Mouse (Mus musculus) embryo, embryonic 11 days (tissue): ENCODE measurements around the gene Csk.

ENCODE experiments used
- DNase-seq: peaks from one replicate; pipeline ENCODE4 v3.0.0-alpha.2; 2015

Csk gene

DNA sequence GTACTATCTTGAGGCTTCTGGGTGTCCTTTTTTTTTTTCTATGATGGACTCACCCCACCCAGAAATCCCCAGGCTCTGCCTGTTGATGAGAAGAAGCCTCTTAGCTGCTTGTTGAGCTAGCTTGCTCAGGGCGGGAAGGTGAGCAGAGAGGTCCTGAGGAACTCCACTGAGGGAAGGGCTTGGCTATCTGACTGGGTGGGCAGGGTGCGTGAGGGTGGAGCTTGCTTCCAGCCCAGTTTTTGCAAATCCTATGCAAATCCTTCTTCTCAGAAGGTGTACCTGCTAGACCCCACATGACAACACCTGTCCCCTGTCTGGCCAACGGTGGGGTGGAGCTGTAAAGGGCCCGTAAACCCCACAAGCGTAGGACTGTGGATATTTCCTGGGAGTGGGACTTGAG is at the start of gene Csk:
Gene Csk (minus strand): TSS at position 349 of the 400 bp plus-strand sequence.
- DNase-seq, result no peak

DNA sequence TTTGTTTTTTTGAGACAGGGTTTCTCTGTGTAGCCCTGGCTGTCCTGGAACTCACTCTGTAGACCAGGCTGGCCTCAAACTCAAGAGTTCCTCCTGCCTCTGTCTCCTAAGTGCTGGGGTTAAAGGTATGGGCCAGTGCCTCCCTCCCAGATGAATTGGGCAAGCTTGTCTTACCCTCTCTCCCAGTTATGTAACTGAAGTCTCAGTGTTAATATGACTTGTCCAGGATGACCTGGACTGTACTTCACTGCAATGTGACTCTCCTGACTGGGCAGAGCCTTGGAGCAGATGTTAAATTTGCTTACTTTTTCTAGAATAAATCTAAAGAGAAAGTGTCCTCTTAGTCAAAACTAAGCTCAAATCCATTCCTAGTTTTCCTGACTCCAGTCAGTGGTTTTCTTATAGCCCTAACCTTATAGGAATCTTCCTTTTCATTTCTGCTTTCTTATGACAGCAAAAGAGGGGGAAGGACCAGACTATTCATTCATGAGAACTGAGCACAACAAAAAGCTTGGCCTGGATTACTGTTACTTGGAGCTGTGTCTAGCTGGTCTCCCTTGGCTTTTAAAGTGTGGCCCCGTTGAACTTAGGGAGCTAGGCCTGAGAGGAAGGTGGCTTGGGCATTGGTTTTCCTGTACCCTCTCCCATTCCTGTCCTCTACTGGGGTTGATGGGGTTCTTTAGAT is 45.2 kb upstream of the Csk start:
- DNase-seq, result no peak

DNA sequence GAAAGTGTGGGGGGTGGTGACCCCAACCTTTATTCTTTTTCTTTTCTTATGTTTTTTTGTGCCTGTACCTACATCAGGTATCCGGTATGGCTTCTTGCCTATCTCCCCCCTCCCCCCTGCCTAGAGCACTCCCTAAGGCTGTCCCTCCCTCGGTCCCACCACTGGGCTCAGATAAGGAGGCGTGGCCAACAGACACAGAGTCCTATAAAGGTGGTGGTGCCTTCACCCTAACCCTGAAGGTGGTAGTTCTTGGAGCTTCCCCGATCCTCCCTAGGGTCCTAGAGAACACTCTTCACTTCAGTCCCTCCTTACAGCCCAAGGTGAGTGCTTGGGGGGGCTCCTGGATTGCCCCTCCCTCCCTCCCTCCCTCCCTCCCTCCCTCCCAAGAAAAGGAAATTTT is 43.9 kb upstream of the Csk start:
- no peak for DNase-seq

GRCm38 (mm10) chr9:57696380-57697285 is 43.2 kb upstream of the Csk start:
- DNase-seq, result peak; percentile 46

- no peak for DNase-seq
These were observed 40.7 kb upstream of the Csk start for GRCm38 (mm10) chr9:57694108-57694507.

DNA sequence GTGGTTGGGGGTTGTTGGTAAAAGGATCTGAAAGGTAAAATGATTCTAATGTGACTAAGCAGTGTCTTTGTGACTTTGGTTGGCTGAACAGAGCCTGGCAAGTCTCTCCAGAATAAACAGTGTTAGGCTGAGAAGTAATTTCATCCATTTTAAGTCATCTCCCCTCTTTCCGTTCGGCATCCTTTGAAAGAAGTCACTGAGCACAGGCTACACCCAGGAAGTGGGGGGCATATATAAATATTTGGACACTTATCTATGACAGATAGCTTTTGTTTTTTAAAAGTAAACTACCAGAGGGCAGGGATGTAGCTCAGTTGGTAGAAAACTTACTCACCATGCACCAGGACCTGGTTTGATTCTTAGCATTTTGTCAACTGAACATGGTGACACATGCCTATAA is 35.2 kb upstream of the Csk start:
- DNase-seq, result no peak

DNA sequence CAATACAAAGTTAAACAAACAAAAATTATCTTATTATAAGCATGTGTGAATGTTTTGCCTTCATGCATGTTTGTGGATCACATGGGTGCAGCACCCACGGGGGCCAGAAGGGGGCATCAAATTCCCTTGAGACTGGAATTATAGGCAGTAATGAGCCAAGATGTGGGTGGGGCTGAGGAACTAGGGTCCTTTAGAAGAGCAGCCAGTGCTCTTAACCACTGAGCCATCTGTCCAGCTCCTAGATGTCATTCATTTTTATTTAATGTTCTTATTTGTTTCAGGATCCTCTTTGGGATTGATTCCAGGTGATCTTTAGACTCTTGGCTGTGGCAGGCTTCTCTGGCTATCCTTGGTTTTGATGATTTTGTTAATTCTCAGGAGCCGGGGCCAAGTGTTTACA is 34.7 kb upstream of the Csk start:
- DNase-seq, result no peak

- DNase-seq, result no peak
These were observed 34.3 kb upstream of the Csk start, which contains the start of gene Cyp1a1 for GRCm38 (mm10) chr9:57687751-57688150. TSS of gene Cyp1a1 (plus strand) at chr9:57687928.

DNA sequence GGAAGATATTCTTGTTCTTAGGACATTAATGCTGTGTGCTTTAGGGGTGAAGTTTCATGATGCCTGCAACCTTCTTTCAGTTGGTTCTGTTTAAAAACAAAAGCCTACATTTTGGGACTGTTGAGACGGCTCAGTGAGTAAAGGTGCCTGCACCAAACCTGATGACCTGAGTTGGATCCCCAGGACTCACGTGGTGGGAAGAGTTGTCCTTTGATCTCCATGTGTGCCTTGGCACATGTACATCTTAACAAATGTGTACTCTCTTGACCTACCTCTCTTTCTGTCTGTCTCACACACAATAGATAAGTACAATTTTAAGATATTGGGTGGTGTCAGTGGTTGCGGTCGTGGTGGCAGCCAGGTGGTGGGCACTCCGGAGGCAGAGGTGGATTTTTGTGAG is 32.6 kb upstream of the Csk start:
- no peak for DNase-seq

DNA sequence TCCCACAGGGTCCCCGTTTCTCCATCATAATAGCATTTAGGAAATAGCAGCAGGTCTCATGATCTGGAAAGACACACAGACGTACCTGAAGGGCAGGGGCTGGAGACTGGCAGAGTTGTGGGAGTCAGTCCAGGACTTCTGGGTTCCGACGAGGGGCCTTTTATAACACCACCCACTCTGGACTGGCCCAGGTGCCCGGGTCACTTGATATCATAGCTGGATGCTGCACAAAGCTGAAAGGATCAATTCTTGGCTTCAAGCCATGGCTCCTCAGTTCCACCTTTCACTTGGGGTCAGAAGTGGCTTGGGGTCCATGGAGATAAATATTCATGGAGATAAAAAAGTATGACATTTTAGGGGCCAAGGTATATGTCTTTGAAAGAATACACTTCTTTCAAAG is 30.1 kb upstream of the Csk start, which contains the start of gene Cyp1a2:
Gene Cyp1a2 (minus strand): TSS at position 184 of the 400 bp plus-strand sequence.
- DNase-seq, result no peak

DNA sequence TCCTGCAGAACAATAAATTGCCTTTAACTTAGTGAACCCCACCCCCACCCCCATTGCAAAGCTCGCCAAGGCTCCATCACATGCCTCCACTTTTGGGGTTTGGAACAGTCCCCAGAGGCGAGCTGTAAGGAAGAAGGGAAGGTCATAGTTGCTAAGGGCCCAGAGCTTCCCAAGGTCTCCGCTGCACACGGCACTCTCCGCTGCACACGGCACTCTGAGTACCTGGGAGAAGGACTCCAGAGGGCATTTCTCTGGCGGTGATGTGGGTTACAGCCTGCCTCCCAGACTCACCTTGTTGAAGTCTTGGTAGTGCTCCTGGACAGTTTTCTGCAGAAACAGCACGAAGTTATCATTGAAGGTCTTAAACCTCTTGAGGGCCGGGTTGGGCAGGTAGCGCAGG is 28.0 kb upstream of the Csk start:
- no peak for DNase-seq

- DNase-seq, result no peak
These were observed 18.1 kb upstream of the Csk start for GRCm38 (mm10) chr9:57671500-57671899.

DNA sequence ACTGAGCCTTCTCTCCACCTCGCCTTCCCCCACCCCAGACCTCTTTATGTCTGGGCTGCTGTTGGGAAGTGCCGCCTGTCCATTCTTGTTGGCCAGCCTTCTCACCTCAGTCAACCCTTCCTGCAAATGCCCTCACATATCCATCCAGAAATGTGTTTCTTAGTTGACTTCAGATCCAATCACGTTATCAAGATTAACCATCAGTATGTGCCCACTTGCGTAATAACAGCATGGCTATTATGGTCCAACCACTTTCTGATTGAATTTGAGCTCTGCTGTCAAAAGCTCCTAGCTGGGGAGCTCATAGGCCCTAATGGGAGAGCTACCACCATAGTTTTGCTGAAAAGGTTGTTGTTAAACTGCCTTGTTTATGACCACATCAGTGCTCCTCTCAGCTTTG is 17.6 kb upstream of the Csk start:
- no peak for DNase-seq

GRCm38 (mm10) chr9:57669566-57669965 is 16.1 kb upstream of the Csk start:
- no peak for DNase-seq

GRCm38 (mm10) chr9:57668277-57668676 is 14.8 kb upstream of the Csk start:
- DNase-seq, result no peak

GRCm38 (mm10) chr9:57667817-57668216 is 14.4 kb upstream of the Csk start:
- DNase-seq, result no peak

DNA sequence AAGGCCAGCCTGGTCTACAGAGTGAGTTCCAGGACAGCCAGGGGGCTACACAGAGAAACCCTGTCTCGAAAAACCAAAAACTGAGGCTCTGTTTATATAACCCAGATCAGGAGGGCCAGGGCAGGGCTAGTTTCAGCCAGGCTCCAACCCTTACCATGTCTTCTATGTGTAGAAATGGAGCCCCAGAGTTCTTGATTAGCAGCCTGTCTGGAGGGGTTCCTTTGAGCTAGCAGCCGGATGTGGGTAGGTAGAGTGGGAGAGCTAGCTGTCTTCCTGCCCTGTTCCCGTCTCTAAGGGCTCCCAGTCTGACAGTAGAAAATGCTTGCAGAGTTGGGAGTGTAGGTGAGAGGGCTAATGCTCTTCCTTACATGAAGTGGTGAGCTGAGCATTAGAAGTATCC is 13.7 kb upstream of the Csk start:
- no peak for DNase-seq

DNA sequence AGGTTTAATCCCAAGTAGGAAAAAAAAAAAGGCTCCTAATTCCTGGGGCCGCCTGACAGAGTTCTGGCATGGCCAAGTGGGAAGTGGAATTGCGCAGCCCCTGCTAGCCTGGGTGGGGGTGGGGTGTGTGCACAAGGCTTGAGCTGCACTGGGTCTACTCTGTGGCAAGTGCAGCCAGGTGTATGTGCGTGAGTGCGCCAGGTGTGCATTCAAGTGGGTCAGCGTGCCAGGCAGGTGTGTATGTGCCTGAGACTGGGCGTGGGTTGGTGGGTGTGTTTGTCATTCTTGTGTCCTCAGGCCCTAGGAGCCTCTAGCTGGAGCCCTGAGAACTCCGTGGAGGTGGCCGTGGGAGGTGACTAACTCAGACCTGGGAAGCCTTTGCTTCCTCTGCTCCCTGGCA is 13.1 kb upstream of the Csk start:
- DNase-seq, result no peak

- DNase-seq, result no peak
These were observed 11.2 kb upstream of the Csk start for GRCm38 (mm10) chr9:57664616-57665015.

DNA sequence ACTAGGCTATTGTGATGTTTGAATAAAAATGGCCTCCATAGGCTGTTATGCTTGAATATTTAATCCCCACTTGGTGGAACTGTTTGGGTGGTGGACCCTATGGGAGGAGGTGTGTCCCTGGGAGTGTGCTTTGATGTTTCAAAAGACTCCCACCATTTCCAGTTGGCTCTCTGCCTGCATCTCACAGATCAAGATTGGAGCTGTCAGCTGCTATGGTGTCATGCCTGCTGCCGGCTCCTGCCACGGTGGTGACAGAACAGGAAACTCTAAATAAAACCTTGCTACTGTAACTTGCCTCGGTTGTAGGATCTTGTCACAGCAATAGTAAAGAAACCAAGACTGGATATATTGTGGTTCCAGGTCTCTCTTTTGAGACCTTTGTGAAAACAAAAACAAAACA is 8.1 kb upstream of the Csk start:
- DNase-seq, result no peak

DNA sequence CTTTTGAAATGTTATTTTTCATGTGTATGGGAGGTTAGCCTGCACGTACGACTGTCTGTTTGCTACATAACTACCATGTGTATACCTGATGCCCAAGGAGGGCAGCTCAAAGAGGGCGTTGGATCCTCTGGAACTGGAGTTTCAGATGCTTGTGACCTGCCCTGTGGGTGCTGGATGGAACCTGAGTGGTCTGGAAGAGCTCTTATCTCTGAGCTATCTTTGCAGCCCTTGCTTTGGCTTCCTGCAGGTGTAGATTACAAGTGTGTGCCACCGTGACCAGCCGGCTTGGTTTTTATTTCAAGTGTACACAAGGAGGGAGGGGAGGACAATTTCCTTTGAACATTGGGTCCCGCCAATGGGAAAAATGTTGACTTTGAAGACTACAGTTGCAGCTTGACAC is 7.1 kb upstream of the Csk start:
- DNase-seq, result no peak

DNA sequence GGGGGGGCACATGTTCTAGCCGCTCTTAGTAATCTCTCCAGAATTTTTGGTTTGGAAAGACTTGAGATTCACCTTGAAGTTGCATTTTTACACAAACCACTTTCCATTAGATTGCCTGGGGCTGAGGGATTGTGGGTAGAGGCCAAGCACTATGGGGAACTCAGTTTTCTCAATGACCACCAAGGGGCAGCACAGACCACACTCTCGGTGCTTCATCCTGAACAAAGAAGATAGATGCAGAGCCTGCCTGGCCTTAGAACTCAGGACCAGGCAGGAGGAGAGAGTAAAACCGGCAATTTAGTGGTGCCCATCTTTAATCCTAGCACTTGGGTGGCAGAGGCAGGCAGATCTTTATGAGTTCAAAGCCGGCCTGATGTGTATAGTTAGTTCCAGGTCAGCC is 6.3 kb upstream of the Csk start:
- peak; percentile 83 for DNase-seq

DNA sequence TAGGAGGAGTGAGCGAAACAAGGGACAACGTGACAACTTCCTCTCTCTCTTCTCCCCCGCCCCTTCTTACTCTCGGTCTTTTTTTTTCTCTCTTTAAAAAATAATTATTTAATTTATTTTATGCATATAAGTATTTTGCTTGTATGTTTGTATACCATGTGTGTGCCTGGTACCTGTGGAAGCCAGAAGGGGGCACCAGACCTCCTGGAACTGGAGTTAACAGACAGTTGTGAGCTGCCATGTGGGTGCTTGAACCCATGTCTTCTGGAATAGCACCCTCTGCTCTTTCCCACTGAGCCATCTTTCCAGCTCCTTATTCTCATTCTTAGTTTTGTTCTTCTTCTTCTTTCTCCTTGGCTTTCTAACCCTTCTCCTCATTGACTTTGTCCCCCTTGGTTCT is 5.5 kb upstream of the Csk start:
- no peak for DNase-seq

DNA sequence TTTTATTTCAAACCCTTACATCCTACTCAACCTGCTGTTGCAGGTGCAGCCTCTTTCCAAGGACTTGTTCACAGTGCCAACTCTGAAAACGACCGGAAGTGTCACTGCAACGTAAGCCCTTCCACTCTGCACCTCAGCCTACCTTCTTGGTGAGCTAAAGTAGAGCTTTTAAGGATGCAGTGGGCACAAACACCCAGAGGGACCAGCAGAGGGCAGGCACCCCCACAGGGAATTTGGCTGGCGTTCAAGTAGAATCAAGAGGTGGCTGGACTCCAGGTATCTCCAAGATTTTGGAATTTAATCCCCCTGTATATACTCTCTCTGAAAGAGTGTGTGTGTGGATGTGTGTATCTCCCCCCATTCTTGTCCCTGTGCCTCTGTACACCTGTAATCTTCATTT is 4.4 kb upstream of the Csk start:
- no peak for DNase-seq
